Mouse (Mus musculus): ENCODE data around the gene Bco1. TPM values are rescaled to one million over a fixed set of nuclear protein-coding genes. Genes with fewer than 3 reads are reported as not detected.

Bco1 gene
- total RNA-seq, 2 experiments from 2014 or later = not detected

DNA sequence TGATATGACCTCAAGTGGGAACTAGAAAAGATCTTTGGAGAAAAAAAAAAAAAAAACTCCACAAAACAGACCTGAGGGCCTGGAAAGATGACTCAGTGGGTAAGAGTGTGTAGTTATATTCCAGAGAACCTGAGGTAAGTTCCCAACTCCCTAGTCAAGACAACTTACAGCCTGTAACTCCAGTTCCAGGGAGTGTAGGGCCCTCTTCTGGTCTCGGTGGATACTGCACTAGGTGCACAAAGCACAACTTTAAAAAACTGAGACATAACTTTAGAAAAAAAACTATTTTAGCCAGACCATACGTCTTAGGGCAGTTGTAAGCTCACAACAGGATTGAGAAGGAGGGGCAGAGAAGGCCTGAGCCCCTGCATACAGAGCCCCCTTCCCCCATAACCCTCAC, 82.4 kb downstream of the Bco1 start:
- no peak for DNase-seq (ENCODE audit: extremely low spot score in 1 of 2, low spot score in 2 of 2)
- Histone ChIP-seq H3K4me3 (no peak overlapping the region), H3K27ac (no peak overlapping the region)
- TF ChIP-seq CTCF (IDR thresholded peaks at IDR 0.05) = peak; percentile 17
- intact Hi-C loops (cut with DNase I) = no loop called here

DNA sequence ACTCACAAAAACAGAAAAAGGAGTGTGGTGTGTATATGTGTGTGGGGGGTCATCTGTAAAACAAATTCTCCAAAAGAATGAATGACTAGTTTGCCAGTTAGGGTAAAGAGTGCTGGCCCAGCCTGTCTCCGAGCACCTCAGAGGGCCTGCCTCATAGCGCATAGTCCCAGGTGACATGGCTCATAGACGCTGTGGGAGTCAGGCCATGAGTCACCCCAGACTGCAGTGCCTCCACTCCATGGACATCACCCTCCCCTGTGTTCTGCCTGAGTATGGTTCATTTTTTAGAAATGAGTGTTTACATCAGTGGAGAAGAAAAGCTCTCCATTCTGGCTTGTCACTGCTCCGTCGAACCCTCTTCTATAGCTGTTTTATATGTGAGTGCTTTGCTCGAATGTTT, 83.0 kb downstream of the Bco1 start:
- DNase-seq (ENCODE audit: extremely low spot score in 1 of 2, low spot score in 2 of 2) = no peak
- no peak overlapping the region for H3K4me3 ChIP-seq
- H3K27ac ChIP-seq = no peak overlapping the region
- TF ChIP-seq CTCF (IDR thresholded peaks at IDR 0.05) = no peak
- intact Hi-C loops (cut with DNase I) = no loop called here

DNA sequence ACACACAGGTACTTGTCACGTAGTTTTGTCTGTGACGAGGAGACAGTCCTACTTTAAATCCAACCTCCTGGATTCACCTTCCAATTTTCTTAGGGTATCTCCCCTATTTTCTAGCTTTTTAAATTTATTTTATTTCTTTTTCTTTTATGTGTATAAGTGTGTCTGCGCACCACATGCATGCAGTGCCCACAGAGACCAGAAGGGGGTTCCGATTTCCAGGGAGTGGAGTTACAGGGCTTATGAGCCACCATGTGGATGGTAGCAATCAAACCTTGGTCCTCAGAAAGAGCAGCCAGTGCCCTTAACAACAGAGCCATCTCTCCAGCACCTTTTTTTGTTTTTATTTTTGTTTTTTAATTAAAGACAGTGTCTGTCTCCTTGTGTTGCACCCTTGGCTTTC, 87.1 kb downstream of the Bco1 start:
- Histone ChIP-seq H3K4me3 (no peak overlapping the region), H3K27ac (no peak overlapping the region)
- peak; percentile 18; the same call in 1 of the 2 replicates for TF ChIP-seq CTCF (IDR thresholded peaks at IDR 0.05)
- DNase-seq (ENCODE audit: extremely low spot score in 1 of 2, low spot score in 2 of 2) = no peak
- intact Hi-C loops (cut with DNase I) = no loop called here

Other genes starting within 250 kb of the Bco1 start
- gene Cmc2, start 174.4 kb upstream of the Bco1 start, total RNA-seq (2021) = 10 to 100 TPM; 19.2 to 20.8 TPM
- gene Cenpn, start 174.1 kb upstream of the Bco1 start, total RNA-seq (2021) = 1 to 10 TPM in 1 of 2 experiments, under 1 TPM in 1; 0.97 to 2.0 TPM
- 10 to 100 TPM; 73.9 to 76.0 TPM for gene Atmin, start 152.5 kb upstream of the Bco1 start, total RNA-seq (2021)
- 10 to 100 TPM; 11.5 to 14.3 TPM for gene 1700030J22Rik, start 116.9 kb upstream of the Bco1 start, total RNA-seq (2021)
- 10 to 100 TPM; 34.4 to 36.3 TPM for gene Gcsh, start 102.3 kb upstream of the Bco1 start, total RNA-seq (2021)
- gene Pkd1l2, start 13.4 kb upstream of the Bco1 start, total RNA-seq (2021) = under 1 TPM; 0.18 to 0.23 TPM
- gene Gan, start 62.3 kb downstream of the Bco1 start, total RNA-seq (2021) = 10 to 100 TPM; 18.4 to 19.4 TPM
- gene Cmip, start 161.2 kb downstream of the Bco1 start, total RNA-seq (2021) = 100 to 1,000 TPM; 339 to 342 TPM

Data from left cerebral cortex, adult 2 months (tissue).